Comparison of ENCODE assay signal across 8 mouse cellular contexts in the genomic region with DNA sequence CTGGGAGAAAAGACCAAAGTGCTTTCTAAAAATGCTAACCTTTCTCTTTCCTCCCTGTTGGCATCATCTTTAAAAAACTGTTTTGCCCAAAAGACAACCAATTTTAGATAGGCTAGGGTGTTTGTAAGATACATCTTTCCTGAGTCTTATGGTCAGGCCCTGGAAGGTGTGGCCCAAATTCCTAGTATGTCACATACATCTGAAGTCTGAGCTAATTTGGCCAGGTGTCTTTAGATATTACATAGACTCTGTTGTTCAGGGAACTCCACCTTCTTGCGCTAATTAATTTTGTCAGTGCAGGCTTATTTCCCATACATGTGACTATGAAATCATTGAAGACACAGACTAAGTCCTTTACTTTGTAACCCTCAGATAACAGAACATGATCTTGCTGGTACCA. TPM values are rescaled to one million over a fixed set of nuclear protein-coding genes. Genes with fewer than 3 reads are reported as not detected.
DNase-seq lines count a peak whose midpoint lies in the region; ATAC-seq and TF ChIP-seq lines count a peak whose summit lies in the region.

No protein-coding gene starts in this region.

- no peak for DNase-seq in heart, postnatal 10 days
- DNase-seq in G1E (ENCODE audit: low spot score), result no peak
- no peak for DNase-seq in forebrain, postnatal 0 days
- no peak for DNase-seq in left cerebral cortex, postnatal 25 days (ENCODE audit: low spot score in 2 of 2)
- DNase-seq in kidney, adult 8-10 months, result no peak
- no peak for DNase-seq in adrenal gland, postnatal 25 days

- no peak for ATAC-seq in heart, embryonic 12.5 days (ENCODE audit: insufficient number of reproducible peaks, low FRiP score)
- no peak for ATAC-seq in G1E (ENCODE audit: extremely low read depth, insufficient number of reproducible peaks, low FRiP score, poor library complexity, severe bottlenecking)
- ATAC-seq in forebrain, postnatal 0 days, result no peak
- ATAC-seq in megakaryocyte-erythroid progenitor cell, adult 5-6 weeks (replicated peaks; ENCODE audit: low FRiP score, low TSS enrichment, poor library complexity, severe bottlenecking), result peak; percentile 29; the same call in 1 of the 2 replicates

- TF ChIP-seq CTCF in G1E (IDR thresholded peaks at IDR 0.05; ENCODE audit: low read depth, low read length), result no peak
- TF ChIP-seq CTCF in forebrain, postnatal 0 days (IDR thresholded peaks at IDR 0.05; ENCODE audit: low read depth), result no peak

- H3K27ac ChIP-seq in heart, embryonic 12.5 days (ENCODE audit: poor library complexity, severe bottlenecking), result no peak overlapping the region
- H3K27ac ChIP-seq in forebrain, postnatal 0 days (ENCODE audit: low read depth, low read length), result no peak overlapping the region

- 0 out of 2 replicates have a peak overlapping the region, but pooled peaks have one; percentile 20 for H3K9ac ChIP-seq in heart, embryonic 12.5 days
- H3K9ac ChIP-seq in forebrain, postnatal 0 days, result peak overlapping the region; percentile 100; the same call in 1 of the 2 replicates

- intact Hi-C loops in heart, postnatal 10 days (cut with DNase I), result loop anchor here (5.0 kb wide), 1 partner anchor 66 kb away; no protein-coding TSS in a partner anchor
- intact Hi-C loops in left cerebral cortex, postnatal 25 days (cut with DNase I), result loop anchor here (2.0 to 5.0 kb wide), 4 partner anchors 64 to 196 kb away; a partner anchor contains a TSS

- WGBS in heart, embryonic 12.5 days, result 80% methylated on average over 1 of the region's 1 CpGs
- 57% methylated on average over 1 of the region's 1 CpGs for WGBS in forebrain, postnatal 0 days

- H3K27me3 ChIP-seq in heart, embryonic 12.5 days (replicated peaks), result no peaks in the 10 kb centered on the region
- H3K27me3 ChIP-seq in G1E (ENCODE audit: insufficient read depth, low read length), result no peaks in the 10 kb centered on the region
- no peaks in the 10 kb centered on the region for H3K27me3 ChIP-seq in forebrain, postnatal 0 days (ENCODE audit: insufficient read depth, low read length)

- peaks cover 16% of the 10 kb centered on the region for H3K4me1 ChIP-seq in heart, embryonic 12.5 days (replicated peaks)
- H3K4me1 ChIP-seq in G1E (ENCODE audit: insufficient read depth, low read depth, low read length), result peaks cover 33% of the 10 kb centered on the region
- H3K4me1 ChIP-seq in forebrain, postnatal 0 days (ENCODE audit: insufficient read depth), result 0 out of 2 replicates have a peak, but pooled peaks cover 6% of the 10 kb centered on the region

- H3K4me2 ChIP-seq in heart, embryonic 12.5 days, result peak overlapping the region; percentile 42; the same call in 1 of the 2 replicates
- peak overlapping the region; percentile 76 for H3K4me2 ChIP-seq in forebrain, postnatal 0 days (ENCODE audit: low read depth)

- H3K9me3 ChIP-seq in heart, embryonic 12.5 days (replicated peaks), result no peaks in the 10 kb centered on the region
- H3K9me3 ChIP-seq in G1E (replicated peaks), result no peaks in the 10 kb centered on the region
- H3K9me3 ChIP-seq in forebrain, postnatal 0 days (ENCODE audit: low read length), result no peaks in the 10 kb centered on the region

- H3K4me3 ChIP-seq in heart, embryonic 12.5 days, result peak overlapping the region; percentile 96
- peak overlapping the region; percentile 90; the same call in 1 of the 2 replicates for H3K4me3 ChIP-seq in G1E (ENCODE audit: low read depth, low read length)
- H3K4me3 ChIP-seq in forebrain, postnatal 0 days (ENCODE audit: low read depth, low read length), result peak overlapping the region; percentile 99

- H3K36me3 ChIP-seq in heart, embryonic 12.5 days, result no peaks in the 10 kb centered on the region
- H3K36me3 ChIP-seq in G1E (replicated peaks), result peaks cover 5% of the 10 kb centered on the region
- H3K36me3 ChIP-seq in forebrain, postnatal 0 days (ENCODE audit: insufficient read depth), result no peaks in the 10 kb centered on the region

RNA-seq across cellular contexts. Expression of a gene that starts 2.6 kb away (rescaled TPM):
- 124 and 132 TPM in 2 replicates for polyA plus RNA-seq in heart, embryonic 12.5 days (2016; fragmentation: Nextera tagmentation; extraction: Ambion mirVana)
- total RNA-seq in heart, postnatal 10 days (2021), result 10 to 100 TPM; 77.6 to 80.3 TPM
- total RNA-seq in G1E (2014; fragmentation: Nextera tagmentation) (184 and 203 TPM in 2 replicates), G1E (2017) (144 and 150 TPM in 2 replicates)
- polyA plus RNA-seq in G1E (2012), result 17.5 and 22.6 TPM in 2 replicates
- total RNA-seq in forebrain, postnatal 0 days (2014; rRNA removed), result 140 and 158 TPM in 2 replicates
- 106 and 119 TPM in 2 replicates for polyA plus RNA-seq in forebrain, postnatal 0 days (2015; fragmentation: Nextera tagmentation; extraction: Ambion mirVana)
- 114 and 178 TPM in 2 replicates for total RNA-seq in megakaryocyte-erythroid progenitor cell, adult 5-6 weeks (2014; fragmentation: Nextera tagmentation)
- 143 and 175 TPM in 2 replicates for total RNA-seq in megakaryocyte-erythroid progenitor cell, adult 5-6 weeks (2017)
- total RNA-seq in left cerebral cortex, postnatal 25 days (2021), result 100 to 1,000 TPM; 106 to 122 TPM
- 113 and 115 TPM in 2 replicates for total RNA-seq in adrenal gland, postnatal 25 days (2021)
